Mouse (Mus musculus) heart, adult 8-10 months (tissue): ENCODE results near the gene Zdhhc14. TPM values are rescaled to one million over a fixed set of nuclear protein-coding genes. Genes with fewer than 3 reads are reported as not detected.

ENCODE experiments used
- DNase-seq: peaks from one replicate; pipeline ENCODE4 v3.0.0; 2022; ENCODE audit warnings: low spot score
- total RNA-seq, 4 experiments: library from RNA; stranded (reverse); gene quantifications; 2 replicates each; pipeline ENCODE4 v1.2.4; 2022

The Zdhhc14 gene
- 1 to 10 TPM; 4.4 to 5.6 (median 5.0) TPM for total RNA-seq

DNA sequence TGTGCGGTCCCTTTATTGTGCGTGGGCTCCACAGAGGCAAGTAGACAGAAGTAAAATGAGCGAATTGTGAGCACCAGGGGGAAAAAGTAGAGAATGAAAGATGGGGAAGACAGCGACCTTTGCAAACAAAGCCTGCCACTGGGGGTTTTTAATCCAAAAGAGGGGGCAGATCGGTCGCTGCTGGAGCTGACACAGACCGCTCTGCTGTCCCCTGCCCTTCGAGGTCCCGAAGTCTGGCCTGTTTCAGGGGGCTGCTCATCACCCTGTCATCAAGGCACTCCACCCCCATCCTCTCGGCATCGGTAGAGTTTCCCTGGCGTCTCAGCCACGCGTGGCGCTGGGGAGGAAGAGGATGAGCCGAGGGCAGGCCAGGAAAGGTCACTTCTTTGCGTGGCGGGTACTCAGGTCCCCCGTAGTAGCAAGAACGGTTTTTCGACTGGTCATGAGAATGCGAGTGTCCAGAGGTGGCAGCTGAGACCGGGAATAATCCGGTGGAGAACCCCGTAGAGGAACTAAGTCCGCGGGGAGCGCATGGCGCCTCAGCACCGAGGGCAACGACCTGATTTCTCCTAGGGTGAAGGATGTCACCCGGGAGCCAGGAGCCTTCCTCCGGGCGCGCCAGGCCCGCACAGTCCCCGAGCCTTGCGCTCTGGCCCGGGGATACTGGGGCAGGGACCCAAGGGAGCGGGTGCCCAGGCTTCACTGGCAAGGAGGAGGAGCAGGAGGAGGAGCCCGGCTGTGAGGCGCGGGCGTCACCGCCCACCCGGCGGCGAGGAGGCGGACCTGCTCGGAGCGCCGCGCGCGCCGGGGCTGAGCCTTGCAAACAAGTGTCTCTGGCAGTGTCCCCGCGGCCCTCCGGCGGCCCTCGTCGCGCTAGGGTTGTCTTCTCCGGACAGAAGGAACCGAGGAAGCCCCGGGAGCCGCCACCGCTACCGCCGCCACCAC, at the start of gene Zdhhc14:
Zdhhc14 (plus strand) TSS at position 757 of the 945 bp plus-strand sequence.
- peak; percentile 87 for DNase-seq

DNA sequence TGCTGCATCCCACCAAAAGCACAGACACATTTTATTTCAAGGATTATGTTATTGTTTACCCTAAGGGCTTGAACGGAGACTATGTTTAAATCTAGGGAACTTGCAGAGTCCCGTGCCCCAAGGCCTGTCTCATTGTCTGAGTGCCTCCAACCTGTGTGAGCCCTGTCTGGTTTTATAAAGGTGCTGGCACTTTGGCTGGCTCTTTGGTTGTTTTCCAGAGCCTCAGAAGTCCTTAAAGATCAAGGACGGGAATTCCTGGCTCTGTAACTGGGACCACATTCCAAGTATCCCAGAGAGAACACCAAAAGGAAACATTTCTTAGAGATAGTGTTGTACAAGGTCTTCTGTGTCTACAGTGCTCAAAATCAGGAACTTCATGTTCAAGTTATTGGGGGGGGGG, 49.1 kb upstream of the Zdhhc14 start:
- DNase-seq, result no peak

DNA sequence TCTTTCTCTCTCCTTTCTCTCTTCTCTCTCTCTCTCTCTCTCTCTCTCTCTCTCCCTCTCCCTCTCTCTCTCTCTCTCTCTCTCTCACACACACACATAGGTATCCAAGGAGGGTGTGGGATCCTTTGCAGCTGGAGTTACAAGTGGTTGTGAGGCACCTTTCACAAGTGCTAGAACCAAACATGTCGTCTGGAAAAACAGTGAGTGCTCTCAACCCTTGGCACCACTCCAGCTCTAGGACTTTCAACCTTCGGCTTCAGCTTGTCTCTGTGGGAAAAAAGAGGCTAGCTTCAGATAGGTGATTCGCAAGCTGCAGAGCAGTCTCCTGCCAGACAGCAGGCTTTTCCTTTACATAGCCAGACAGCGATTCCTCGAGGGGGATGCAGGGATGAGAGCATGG, 48.6 kb upstream of the Zdhhc14 start:
- no peak for DNase-seq

DNA sequence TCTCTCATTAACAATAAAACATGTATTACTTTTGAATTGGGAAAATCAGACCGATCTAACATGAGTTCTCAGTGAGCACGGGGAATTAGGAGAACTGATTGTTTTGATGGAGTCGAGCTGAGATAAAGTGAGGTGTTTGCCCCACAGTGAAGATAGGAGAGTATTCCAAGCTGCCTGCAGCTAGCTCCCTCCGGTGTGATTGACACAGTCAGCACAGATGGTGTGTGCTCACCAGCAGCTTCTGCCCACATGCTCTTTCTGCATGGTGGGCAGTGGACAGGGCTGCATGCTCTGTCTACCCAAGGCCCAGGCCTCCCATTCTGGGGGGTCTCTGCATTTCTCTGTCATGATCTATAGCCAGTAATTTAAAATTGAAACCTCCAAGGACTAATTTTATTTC, 38.7 kb upstream of the Zdhhc14 start:
- DNase-seq, result no peak

DNA sequence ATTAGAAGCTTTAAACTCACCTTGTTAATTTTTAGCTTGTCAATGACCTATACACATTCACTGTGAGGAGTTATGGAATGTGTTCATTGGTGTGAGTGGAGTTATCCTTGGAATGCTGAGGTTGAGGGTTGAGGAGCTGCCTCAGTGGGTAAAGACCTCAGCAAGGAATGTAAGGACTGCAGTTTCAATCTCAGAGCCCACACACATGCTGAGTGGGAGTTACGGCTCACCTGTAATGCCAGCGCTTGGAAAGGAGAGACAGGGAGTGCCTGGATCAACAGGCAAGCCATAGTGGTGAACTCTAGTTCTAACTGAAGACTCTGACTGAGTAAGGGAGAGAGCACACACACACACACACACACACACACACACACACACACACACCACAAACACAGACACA, 28.4 kb upstream of the Zdhhc14 start:
- DNase-seq, result no peak

DNA sequence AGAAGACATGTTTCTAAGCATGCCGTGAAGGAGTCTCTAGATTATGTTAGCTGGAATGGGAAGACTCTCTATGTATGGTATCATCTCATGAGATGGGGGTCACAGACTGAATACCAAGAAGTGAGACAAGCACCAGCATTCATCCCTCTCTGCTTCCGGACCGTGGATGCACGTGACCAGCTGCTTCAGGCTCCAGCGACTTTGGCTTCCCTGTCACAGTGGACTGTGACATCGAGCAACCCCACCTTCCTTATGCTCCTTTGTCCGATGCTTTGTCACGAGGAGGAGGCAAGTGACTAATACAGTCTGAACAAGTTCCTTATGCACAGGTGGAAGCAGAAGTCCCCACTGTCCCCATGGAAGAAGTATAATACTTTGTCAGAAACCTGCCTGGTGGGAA, 25.6 kb upstream of the Zdhhc14 start:
- DNase-seq, result no peak

DNA sequence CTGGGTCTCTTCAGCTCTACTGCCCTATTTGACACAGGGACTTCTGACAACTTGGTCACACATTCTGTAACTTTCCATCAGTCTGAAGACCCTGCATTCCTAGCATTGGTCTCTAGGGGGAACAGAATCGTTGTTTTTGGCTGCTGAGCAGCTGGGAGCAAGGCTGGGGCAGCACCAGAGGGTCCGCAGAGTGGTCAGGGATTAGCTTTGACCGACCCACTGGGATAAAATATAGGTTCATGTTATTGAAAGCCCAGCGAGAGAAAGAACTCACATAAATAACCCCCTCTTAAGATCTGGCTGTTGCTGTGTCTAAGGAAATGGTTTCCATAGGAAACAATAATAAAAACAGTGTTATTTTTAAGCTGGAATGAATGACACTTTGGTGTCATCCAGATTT, 25.2 kb upstream of the Zdhhc14 start:
- DNase-seq, result no peak

DNA sequence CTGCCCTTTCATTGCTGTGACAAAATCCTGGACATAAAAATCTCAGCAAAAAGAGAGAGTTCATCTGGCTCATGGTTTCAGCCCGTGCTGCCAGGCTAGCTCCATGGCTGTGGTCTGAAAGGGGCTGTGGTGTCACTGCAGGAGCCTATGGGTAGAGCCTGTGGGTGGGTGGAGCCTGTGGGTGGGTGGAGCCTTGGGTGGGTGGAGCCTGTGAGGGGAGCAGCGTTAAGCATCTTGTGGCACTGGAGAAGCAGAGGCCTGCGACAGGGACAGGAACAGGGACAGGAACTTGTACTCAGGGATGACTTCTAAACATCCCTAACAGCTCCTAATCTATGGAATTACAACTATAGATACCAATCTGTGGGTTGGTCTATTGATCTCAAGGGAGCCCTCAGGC, 20.1 kb upstream of the Zdhhc14 start:
- DNase-seq, result no peak

DNA sequence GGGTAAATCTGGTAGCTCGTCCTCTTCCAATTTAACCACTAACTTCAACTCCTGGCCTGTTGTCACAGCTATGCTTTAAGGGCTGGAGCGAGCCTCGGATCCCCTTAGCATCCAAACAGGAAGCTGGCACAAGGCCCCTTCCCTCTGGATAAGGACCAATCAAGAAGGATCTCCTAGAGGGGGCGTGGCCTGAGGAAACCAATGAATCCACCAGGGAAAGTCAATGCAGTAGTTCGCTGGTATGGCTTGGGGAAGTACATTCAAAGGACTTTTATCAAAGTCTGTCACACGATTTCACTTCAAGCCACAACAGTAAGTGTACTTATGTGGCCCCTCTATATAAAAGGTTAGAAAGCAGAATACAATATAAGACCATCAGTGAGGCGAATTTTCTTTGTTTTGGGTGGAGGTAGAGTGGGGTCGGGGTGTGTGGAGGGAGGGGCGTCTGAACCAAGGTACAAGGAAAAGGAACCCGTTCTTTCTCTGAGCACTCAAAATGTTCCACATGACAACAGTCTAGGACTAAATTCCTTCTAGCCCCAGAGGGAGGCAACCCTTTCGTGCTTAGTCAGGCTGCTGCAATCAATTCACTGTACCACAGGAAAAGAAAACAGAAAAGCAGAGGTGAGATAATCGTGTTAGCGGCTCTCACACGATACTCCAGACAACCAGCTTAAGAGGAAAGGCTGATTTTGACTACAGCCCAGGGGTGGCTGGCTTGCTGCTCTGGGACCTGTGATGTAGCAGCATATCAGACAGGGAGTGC, 16.2 kb upstream of the Zdhhc14 start:
- DNase-seq, result no peak

DNA sequence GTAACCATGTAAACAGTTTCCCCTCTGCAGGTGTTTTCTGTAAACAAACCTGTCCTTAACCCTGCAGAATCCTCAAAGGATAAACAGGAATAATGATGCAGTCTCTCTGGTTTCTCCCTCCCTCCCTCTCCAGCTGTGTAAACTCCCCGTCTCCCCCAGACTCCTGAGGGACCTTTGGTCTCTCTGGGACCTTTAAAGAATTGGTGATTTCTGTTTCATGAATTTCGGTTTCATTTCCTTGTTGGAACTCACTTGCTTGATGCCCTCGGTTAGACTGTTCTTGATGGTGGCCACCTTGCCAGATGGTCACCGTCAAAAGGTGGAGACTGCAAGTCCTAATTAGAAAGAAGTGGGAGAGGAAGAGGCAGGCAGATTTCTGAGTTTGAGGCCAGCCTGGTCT, 8.9 kb upstream of the Zdhhc14 start:
- DNase-seq, result no peak

DNA sequence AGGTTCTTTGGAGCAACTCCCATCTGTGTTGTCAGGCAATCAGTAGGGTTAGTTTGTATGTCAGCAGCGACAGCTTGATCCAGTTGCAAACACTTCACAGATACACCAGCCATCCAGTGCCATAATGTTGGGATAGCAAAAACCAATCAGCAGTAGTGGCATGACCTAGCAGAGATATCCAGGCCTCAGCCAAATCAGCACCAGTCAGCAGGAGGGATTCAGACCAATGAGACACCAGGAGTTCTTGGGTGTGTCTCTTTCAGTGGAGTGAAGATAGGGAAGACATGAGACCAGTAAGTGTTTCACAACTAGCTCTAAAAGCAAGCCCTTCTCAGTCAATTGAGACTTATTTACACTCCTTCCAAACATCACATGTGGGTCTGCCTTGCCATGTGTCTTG, 7.7 kb upstream of the Zdhhc14 start:
- no peak for DNase-seq

DNA sequence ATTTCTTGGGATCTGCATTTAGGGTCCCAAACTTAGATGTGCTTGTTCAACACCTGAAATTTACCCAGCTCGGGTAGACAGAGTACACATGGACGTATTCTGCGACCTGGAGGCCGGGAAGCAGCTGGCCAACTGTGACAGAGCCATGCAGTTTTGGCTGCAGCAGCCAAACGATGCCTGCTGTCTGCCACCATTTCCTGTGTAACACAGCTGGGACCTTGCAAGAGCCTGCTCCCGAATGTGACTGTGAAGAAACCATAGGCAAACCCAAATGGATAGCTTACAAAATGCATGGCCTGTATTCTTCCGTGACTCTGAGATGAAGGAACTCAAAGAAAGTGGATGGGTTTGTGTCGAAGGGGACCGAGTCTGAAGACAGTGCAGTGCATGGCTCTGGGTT, 4.2 kb upstream of the Zdhhc14 start:
- no peak for DNase-seq

DNA sequence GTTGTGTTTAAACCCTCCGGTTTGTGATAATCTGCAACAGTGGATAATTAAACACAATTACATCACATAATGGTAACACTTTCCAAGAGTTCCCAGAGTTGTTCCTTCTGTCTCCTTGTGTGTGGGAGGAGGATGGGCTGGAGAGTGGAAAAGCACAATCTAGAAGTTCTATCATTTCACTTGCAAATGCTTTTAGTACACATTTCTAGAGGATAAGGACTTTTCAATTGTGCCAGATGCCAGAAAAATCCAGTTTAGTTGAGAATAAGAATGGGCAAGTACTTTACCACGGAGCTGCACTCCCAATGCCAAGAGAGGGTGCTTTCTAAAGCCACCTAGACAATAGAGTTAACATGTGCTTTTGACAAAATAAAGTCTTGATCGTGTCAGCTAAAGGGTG, 2.0 kb upstream of the Zdhhc14 start:
- no peak for DNase-seq

DNA sequence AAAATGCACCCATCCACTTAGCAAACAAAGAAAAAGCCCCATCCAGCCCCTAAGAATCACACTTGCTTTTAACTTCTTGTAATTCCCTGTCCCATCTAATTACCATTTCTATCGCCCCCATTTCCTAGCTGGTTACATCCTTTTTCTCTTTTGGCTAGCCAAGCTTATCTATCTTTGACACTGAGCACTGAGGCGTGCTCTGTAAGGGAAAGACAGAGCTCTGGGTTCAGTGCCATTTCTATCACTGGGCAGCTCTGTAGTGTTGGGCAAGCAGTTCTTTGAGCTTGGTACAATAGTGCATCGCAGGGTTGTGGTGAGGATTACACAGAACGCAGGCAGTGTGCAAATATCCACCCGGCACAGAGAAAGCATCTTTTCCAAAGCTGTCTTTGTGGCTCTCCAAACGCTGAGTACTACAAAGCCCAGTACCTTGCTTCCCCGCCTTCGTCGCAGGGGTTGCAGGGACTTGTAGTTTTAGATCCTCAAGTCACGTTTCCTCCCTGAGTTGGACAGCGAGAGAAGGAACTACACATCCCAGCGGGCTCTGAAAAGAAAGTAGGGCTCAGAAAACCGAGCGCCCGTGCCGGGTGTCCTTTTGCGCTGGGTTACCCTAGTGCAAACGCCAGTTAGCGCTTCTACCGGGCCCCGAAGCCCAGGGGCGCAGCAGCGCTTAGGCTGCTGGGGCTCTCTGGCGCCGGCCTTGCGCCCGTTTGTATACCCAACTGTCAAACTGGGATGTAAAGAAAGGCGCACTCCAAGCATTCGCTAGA, 1.1 kb upstream of the Zdhhc14 start:
- DNase-seq, result peak; percentile 96

DNA sequence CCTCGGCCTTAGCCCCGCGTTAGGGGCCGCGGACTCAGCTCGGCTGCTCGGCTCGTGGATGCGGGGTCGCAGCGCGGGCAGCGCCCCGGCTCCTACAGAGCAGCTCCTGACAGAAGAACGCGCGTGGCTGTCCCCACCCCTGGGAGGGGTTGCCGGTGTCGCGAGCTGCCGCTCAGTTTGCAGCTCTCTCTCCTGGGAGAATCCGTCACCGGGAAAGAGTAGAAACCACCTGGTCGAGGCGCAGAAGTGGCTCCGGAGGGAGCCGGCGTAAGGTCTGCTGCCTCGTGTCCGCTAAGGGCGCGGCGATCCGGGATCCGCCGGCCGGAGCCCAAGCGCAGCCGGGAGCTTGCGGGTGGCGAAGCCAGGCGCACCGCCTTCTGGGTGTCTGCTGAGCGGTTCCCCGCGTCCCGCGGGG, 396 bp downstream of the Zdhhc14 start:
- DNase-seq, result no peak

DNA sequence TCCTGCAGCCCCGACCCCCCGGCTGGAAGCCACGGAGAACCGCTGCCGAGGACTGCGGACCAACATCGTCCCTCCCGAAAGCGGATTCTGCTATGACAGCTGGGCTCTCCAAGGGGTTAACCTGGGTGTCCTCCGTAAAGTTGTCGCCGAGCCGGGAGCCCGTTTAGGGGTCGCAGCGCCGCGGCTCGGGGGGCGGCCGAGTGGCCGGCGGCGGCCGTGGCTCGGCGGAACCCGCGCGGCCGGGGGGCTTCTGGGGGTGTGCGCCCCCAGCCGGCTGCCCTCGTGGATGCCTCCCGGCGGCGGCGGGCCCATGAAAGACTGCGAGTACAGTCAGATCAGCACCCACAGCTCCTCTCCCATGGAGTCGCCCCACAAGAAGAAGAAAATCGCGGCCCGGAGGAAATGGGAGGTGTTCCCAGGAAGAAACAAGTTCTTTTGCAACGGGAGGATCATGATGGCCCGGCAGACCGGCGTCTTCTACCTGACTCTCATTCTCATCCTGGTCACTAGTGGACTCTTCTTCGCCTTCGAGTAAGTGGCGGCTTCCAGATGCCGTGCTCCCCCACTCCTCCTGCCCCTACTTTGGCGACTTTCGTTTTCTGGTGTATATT, 909 bp downstream of the Zdhhc14 start:
- peak; percentile 35 for DNase-seq

DNA sequence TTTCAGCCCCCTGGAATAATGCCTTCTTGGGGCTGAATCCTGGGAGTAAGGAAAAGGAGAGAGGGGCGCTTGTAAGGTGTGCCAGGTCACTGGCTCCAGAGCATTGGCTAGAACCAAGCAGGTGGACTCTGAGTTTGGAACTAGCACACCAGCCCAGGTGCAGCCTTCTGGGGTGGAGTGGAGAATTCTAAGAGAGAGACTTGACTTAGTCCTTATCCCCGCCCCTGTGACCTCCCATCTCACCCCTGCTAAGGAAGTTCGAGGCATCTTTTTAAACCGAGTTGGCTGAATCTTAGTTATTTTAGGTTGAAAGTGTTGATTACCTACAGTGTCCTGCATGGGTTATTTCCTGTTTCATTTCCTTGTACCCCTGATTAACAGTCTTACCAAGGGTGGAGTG, 1.5 kb downstream of the Zdhhc14 start:
- no peak for DNase-seq

DNA sequence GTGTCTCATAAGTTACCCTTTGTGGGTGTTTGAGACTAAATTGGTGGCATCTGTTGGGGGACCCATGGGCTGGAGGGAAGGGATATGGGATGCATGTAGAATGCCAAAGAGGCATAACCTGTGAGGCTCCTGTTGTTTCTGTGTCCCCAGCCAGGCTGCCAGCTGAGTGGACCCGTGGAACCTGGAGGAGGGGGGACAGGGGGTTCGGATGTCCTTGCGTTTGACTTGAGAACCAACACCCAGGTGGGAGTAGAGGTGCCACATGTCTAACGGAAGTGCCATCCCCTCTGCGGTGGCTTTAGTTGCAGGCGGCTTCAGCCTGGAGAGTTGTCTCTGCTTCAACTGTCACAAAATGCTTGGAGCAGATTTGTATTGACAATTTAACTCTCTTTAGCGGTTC, 2.5 kb downstream of the Zdhhc14 start:
- no peak for DNase-seq

DNA sequence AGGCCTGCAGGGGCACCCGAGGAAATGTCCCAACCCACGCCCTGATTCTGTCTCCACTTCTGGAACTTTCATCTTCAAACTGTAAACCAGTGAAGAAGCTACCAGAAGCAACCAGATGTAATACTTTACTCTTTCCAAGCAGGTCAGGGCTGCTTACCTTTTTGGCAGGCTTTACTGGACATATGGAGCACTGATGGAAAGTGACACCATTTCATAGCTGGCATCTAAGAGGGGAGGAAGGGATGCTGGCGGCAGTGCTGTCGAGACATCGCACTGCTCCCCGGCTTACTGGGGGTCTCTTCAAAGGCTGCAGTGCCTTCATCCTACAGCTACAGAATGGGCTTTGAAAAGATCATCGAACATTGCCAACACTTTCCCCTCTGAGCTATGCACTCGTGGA, 5.3 kb downstream of the Zdhhc14 start:
- no peak for DNase-seq

DNA sequence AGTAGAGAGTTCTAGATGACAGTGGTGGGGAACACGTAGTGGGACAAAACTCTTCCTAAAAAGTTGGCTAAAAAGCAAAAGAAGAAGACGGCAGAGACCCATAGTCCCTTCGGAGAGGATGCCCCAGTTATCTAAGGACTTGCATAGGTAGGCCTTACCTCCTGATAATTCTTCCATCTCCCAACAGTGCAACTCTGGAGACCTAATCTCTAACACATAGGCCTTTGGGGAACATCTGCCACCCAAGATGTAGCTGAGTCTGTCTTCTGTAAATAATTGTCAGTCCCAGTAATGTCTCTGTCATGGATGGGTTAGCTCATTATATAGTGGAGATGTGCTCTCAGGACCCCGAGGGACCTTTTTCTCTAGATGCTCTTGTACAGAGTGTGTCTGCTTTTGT, 6.6 kb downstream of the Zdhhc14 start:
- no peak for DNase-seq

DNA sequence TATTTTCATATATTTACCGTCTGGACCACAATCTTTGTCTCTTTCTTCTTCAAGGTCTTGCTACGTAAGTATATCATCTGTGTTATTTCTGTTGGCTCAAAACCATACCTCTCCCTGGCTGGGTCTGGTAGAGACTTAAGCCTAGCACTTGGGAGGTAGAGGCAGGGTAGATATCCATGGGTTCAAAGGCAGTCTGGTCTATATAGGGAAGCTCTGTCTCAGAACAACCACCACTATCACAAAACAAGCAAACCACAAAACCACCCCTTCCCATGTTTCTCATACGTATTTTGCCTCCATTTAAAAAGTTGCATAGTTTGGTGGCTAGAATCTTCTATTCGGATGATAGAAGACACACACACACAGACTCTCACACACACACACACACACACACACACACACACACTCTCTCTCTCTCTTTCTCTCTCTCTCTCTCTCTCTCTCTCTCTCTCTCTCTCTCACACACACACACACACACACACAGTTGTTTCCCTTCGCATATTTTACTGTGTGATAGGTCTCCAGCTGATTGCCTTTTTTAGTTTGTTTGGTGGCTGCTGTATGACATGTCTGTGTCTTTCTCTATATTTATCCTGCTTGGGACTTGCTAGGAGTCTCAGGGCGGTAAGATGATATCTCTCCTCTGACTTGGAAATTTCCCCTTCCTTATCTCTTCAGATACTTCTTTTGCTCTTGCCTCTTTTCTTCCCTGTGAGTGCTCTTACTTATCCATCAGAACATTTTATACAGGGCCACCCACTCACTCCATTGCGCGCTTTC, 11.8 kb downstream of the Zdhhc14 start:
- DNase-seq, result no peak
